Mouse (Mus musculus) telencephalon, adult 2 months (tissue): ENCODE measurements around the gene Ppia.
A peak's percentile ranks its signal among the peaks of the same experiment; 100 is the strongest.
"Not testable (repeated sequence)": the region's sequence is repeated elsewhere in the genome, so short reads cannot be mapped to it uniquely, and the experiment has no call there.

ENCODE experiments used
- DNase-seq: peaks from one replicate; pipeline ENCODE4 v3.0.0-alpha.2; 2011; ENCODE audit warnings: low read depth, low spot score

Ppia gene

DNA sequence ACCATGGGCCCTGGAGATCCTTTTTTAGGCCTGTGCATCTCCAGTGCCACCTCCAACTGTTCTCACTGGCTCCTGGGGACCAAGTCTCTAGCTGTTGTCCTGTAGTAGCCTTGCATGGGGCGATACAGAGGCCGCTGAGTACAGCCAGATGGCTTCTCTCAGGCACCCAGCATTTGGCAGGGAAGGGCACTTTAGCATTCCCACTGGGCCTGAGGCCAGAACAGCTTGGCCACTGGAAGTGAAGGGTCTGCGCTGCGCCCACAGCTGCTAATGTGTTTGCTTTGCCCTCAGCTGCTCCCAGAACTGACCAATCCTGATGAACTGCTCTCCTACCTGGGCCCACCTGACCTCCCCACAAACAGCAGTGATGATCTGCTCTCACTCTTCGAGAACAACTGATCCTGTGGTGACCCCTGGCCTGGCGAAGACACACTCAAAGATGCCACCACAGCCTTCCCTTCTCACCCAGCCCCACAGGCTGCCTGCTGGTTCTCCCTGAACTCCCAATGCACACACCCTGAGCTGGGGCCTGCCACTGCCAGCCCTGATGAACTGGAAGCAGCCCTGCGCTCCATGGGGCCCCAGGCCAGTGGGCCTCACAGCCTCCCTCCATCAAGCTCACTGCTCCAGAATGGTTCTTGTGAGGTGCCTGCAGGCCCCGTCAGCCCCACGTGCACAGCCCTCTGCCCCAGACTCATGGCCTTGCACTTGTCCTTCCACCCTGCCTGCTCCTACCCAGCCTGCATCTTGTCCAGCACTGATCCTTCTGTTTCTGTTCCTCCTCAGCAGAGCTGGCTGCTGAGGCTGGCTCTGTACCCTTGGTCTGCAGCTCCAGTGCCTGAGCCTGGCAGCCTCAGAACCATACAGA is 10.3 kb upstream of the Ppia start:
- no peak for DNase-seq

DNA sequence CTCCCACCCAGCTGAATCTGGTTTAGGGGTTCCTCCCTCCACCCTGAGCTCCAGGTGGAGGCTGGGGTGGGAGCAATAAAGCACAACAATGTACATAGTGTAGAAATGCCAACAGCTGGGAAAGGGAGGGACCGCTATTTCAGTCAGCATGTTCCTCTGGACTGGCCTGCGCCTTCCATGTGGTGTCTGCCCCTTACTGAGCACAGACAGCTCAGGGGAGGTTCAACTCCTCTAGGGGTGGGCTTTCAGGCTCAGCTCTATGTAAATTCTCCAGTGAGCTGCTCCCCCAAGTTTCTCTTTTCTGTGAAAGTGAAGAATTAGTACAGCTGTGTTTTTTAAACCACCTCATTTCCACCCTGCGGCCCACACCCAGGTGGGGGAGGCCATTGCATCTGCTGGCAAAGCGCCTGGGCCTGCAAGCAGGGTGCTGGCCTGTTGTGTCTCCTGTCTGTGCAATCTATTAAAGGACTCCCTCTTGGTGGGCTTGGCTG is 9.6 kb upstream of the Ppia start:
- no peak for DNase-seq

DNA sequence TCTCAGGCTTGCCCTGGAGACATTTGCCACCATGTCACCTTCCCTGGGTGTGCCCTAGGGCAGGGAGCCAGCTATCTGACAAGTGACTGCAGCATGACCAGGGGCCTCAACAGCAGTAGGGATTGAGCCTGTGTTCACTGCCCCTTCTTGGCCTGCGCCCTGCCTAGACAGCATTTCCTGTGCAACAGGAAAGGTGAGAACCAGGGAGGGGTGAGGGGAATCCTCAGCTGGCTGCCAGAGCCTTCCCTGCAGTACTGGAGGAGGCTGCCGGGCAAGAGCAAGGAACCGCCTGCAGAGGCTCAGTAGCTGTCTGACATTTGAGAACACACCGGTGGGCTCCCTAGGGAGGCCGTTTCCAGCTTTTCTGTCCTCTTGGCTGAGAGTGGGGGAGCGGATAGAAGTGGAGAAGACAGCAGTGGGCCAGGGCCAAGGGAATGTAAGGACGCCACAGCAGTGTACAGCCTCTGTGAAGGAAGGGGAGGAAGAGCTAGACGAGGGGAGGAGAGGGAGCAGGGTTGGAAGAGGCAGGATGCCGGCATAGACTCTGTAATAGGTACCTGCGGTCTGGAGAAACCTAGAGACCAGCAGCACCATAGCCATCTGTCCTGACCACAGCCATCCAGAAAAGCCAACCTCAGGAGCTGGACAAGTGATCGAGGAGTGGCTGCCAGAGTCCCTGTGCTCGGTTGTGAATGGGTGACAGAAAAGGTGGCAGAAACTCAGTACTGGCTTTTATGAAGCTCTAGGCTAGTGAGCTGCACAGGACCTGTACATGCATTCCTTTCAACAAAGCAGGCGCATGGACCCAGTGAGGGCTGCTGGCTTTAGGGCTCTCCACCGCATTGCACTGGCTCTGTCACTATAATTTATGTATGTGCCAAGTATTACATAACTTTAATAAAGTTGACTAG is 8.7 kb upstream of the Ppia start:
- DNase-seq = no peak

DNA sequence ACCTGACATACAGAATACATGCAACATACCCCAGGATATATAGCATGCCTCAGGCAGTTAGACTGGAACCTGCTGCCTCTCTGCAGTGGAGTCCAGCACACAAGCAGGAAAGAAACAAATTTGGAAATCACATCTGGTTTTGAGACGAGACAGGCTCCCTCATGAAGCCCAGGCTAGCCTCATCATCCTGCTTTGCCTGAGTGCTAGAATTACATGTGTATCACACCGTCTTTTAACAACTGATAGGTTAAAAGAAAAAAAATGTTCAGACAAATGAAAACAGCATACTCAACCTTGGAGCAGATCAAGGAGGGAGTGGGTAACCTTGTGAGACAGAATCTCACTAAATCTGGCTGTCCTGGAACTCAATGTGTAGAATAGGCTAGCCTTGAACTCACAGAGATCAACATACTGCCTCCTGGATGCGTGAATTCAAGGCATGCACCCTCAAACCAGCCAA is 8.1 kb upstream of the Ppia start:
- DNase-seq = no peak

DNA sequence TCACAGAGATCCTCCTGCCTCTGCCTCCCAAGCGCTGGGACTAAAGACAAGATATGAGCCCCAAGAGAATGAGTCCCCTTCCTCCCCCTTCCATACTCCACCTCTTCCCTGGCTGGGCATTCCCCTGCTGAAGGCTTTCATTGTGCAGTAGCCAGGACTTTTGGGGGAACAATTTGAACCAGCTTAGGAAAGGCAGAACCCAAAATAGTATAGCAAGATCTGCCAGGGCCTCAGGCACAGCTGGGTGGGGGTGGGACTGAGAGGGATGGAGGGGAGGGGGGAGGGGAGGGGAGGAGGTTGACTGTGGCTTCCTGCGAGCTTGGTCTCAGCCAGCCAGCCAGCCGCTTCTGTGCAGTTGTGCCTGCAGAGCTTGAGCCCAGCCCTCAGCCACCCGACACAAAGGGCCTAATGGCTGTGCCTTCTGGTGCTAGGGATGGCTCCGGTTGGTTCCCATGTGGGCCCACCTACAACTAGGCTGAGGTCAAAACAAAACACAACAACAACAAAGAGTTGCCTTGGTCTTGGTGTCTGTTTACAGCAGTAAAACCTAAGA is 5.1 kb upstream of the Ppia start:
- peak; percentile 69 for DNase-seq

DNA sequence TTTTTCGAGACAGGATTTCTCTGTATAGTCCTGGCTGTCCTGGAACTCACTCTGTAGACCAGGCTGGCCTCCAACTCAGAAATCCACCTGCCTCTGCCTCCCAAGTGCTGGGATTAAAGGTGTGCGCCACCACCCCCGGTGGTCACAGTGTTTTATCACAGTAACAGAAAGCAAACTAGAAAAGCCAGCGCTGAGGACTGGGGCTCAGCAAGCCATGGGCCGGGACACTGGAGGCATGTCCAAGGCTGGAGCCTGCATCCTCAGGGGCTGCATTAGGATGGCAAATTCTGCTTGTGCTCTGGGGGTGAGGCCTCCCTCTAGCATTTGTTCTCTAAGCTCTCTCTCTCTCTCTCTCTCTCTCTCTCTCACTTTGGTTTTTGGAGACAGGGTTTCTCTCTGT is 4.5 kb upstream of the Ppia start:
- not testable (repeated sequence) for DNase-seq

DNA sequence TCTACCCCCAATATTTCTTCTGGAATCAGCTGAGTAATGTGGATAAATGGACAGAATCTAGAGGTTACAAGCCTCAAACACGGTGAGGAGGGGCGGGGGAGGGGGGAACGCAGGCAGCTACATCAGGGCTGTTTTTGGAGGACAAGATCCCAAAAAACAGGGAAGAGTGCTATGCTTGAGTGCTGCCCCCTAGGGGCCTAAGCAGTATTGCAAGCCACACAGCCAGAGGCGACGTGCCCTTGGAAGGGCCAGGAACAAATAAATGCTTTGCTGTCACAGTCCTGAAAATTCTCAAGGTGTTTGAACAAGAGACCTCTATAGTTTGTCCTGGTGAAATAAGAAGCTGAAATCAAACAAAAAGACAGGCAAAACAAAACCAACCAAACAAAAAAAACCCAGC is 3.6 kb upstream of the Ppia start:
- DNase-seq = no peak

DNA sequence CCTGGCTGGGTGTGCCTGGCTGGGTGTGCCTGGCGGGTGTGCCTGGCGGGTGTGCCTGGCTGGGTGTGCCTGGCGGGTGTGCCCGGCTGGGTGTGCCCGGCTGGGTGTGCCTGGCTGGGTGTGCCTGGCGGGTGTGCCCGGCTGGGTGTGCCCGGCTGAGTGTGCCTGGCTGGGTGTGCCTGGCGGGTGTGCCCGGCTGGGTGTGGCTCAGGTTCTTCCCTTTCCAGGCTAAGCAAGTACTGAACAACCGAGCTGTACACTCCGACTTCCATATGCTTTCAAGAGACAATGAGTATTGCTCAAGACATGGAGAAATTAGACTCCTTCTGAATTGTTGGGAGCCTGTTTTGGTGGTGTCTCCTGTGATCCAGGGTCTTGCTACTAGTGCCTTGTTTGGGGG is 2.0 kb upstream of the Ppia start:
- DNase-seq = no peak

DNA sequence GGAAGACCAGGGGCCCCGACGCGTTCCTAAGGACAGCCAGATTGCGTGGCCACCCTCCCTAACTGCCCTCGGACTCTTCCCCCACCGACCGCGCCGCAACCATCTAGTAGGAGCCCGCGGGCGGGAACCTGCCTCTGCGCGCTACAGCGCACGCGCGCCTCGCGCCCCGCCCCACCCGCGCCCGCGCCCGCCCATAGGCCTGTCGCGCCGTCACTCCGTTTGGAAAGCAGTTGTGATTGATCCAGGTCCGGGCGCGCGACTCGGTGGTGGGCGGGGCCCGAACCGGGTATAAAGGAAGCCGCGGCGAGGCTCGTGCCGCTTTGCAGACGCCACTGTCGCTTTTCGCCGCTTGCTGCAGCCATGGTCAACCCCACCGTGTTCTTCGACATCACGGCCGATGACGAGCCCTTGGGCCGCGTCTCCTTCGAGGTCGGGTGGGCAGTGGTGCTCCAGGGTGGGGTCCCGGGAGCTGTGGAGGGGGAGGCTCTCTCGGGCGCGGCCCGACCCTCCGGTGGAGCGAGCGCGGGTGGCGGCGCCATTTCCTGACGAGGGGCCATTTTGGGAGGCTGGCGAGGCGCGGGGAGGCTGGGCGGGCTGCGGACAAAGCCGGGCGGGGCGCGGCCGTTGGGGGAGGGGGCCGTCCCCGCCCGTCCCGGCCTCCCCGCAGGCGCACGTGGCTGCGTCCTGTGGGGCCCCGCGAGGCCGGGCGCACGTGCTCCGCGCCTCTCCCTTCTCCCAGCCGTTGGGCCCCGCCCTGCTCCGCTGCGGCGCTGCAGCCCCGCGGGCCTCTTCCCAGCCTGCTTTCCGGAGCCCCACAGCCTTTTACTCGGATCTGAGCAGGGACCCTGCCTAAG is 535 bp downstream of the Ppia start:
- peak; percentile 76 for DNase-seq

DNA sequence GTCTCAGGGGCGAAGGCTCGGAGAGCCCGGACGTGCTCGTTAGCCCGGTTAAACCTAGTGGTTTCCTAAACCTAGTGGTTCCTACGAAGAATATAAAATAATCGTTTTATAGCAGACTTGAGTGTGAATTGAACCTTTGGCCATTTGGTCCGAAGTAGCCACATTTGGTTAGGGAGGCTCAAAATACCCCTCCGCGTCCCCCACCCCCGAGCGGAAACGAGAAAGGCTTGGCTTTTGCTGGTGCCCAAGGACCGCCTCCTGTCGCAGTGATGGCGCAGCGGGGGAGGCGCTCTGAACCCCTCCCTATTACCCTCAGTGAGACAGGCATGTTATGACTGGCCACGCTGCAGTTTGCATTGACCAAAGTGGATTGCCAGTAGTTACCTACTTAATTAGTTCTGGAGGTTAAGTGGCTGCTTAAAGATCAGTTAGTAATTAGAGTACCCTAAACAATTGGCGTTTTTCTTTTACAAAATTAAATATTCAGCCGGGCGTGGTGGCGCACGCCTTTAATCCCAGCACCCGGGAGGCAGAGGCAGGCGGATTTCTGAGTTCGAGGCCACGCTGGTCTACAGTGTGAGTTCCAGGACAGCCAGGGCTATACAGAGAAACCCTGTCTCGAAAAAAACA is 1.3 kb downstream of the Ppia start:
- peak; percentile 80 for DNase-seq

DNA sequence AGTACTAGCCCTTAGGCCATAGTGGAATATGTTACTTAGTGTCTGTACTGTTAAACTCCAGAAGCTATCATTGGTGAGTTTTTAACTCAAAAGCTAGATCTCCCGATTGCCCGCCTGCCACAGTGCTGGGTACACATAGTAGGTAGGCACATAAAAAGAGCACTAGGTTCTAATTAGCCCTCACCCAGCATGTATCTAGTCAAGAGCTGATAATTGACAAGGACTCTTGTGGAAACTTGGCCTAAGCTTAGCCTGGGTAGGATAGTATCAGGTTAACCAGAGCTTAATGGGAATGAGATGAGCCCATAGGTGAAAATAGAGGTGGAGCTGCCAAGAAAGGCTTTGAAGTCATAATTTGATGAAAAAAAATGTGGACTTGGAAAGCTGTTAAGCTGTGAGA is 1.8 kb downstream of the Ppia start:
- no peak for DNase-seq

DNA sequence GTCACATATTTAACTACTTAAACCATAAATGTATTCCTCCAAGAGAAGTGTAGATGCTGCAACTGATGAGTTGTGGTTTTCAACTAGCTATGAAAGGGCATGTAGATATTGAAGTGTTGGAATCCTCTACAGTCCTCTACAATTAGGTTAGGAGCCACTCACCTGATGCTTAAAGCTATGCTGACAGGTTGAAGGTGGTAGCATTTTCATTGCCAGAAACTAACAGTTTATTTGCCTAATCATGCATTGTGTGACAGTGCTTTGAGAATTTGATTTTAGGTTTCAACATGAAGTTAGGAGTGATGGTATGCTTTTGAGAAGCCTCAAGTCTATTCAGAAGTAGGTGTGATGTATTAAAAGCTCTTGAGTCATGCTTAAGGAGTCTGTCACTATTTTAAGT is 2.2 kb downstream of the Ppia start:
- no peak for DNase-seq

DNA sequence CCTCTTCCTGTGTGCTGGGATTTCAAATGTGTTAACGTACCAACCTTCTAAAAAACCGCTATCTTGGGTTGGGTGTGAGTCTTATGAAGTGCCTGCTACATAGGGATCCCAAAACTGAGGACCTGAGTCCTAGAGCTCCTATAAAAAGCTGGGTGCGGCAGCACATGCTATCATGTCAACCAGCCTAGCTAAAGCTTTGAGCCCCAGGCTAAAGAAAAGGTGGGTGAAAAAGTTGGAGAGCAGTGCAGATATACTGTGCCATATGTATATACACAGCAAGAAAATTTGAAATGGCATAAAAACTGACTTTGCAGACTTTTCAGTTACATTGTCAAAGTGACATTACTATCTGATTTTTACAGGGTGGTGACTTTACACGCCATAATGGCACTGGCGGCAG is 3.5 kb downstream of the Ppia start:
- DNase-seq = no peak

DNA sequence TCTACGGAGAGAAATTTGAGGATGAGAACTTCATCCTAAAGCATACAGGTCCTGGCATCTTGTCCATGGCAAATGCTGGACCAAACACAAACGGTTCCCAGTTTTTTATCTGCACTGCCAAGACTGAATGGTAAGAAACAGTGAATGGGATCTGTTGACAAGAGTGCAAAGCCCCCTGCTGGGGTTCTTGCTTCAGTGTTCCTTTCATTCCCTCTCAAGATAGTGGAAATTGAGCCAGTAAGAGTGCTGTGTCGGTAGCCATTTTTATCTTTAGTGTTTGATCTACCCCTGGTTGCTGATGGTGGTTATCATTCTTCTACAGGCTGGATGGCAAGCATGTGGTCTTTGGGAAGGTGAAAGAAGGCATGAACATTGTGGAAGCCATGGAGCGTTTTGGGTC is 3.9 kb downstream of the Ppia start:
- DNase-seq = not testable (repeated sequence)

DNA sequence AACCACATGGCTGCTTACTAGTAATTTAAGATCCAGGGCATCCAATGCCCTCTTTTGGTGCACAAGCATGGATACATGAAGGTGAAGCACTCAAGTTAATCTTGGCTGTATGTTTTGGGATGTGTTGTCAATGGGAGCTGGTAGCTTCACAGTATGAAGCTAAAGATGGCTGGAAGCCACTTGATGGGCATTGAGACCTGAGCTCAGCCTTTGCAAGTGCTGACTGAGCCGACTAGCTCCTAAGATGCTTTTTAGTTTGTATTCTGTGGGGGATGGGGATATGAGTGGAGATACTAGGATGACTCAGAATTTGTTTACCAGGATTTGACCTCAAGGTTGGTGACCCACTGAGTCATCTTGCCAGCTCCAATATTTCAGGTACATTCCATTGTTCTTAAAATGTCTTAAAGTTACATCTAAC is 5.0 kb downstream of the Ppia start:
- no peak for DNase-seq

DNA sequence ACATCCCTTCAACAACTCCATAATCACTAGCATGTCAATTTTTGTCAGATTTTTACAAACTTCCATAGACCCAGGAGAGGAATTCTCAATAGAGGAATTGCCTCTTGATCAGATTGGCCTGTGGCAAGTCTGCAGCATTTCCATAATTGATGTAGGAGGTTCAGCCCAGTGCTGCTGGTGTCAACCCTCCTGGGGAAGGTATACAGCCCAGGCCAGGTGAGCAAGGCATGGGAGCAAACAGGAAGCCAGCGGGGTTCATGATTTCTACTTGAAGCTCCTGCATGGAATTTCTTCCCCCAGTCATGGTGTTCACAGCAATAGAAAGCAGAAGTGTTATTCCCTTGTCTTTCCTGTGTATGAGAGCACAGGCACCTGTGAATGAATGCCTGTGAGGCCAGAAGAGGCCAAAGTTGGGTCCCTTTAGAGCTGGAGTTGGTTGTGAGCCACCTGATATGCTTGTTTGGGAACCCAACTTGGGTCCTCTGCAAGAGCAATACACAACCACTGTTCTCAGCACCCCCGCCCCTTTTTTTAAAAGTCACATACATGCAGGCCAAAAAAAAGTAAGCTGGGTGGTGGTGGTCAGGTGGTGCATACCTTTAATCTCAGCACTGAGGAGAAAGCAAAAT is 5.6 kb downstream of the Ppia start:
- no peak for DNase-seq

DNA sequence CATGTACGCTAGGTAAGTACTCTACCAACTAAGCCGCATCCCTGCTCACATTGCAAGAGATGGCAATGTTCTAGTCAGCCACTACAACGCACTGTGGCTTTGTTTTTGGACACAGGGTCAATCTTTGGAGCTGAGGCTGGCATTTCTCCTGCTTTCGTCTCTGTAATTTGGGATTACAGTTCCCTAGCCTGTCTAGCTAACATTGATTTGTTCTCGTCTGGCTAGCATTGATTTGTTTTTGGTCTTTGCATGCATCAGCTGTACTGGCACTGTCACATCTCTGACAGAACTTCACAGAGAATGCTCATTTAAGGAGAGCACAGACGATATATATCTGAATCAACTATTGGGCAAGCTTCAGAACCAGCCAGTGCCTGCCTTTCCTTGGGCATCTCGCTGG is 14.9 kb downstream of the Ppia start:
- no peak for DNase-seq

DNA sequence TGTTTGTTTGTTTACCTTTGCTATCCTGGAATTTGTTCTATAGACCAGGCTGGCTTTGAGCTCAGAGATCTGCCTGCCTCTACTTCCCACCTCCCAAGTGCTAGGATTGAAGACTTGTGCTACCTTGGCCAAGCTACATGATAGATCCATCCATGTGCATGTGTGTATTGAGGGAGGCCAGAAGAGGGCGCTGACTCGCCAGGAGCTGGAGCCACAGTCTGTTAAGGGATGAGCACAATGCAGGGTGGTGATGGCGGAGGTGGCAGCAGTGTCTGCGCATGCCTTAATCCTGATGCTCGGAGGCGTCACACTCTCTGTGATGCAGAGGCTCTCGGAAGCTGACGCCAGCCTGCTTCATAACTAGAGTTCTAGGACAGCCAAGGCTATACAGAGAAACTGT is 21.2 kb downstream of the Ppia start:
- no peak for DNase-seq

DNA sequence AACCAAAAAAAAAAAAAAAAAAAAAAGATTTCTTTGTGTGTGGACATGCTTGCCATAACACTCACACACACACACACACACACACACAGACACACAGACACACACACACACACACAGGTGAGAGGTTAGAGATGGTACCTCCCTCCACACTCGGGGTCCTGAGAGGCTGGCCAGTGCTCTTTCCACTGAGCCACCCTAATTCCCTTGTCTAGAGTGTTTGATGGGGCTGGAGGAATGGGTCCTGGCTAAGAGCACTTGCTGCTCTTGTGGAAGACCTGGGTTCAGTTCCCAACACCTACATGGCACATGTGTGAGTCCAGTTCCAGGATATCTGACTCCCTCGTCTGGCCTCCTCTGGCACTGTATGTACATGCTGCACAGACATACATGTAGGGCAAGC is 22.4 kb downstream of the Ppia start:
- no peak for DNase-seq

DNA sequence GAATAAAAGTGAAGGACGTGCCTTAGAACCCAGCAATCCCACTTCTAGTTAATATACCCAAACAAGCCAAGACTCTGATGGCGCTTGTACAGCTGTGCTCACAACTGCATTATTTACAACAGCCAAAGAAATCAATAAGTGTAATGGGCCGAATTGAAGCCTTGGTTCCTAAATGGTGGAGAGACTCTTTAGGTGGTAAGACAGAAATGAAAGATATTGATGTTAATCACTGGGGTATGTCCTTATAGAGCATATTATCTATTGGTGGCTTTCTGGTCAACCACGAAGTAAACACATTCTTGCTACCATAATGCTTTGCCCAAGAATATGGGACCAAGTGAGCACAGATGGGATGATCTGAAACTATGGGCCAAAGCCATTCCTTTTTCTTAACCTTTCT is 24.9 kb downstream of the Ppia start:
- DNase-seq = no peak
